Mouse (Mus musculus): ENCODE results near the gene Atxn10.

GRCm38 (mm10) chr15:85497548-85497947 lies 161.5 kb downstream of the Atxn10 start:
- TF ChIP-seq POLR2A (IDR thresholded peaks at IDR 0.05; ENCODE audit: low read depth, low read length) (no peak), CTCF (IDR thresholded peaks at IDR 0.05; ENCODE audit: borderline replicate concordance, insufficient read depth, low read length) (no peak)

Data from embryonic fibroblast, embryonic 13.5 days (primary cell).